Mouse (Mus musculus) forebrain, embryonic 13.5 days (tissue): Measurements from ENCODE around the gene Egln2. TPM values are rescaled to one million over a fixed set of nuclear protein-coding genes. Genes with fewer than 3 reads are reported as not detected.
A peak's percentile ranks its signal among the peaks of the same experiment; 100 is the strongest.

Experiments used
- ATAC-seq: fragments of 200-750 bp; cut with Nextera tagmentation; 2 replicates; pipeline ENCODE4 v1.8.0; 2017
- H3K27ac ChIP-seq: fragments of 300-500 bp; sonication (generic); 2 replicates; pipeline ENCODE4 v1.5.1; 2015; ENCODE audit warnings: inconsistent platforms, mild to moderate bottlenecking, moderate library complexity
- H3K27me3 ChIP-seq: fragments of 300-500 bp; sonication (generic); 2 replicates; pipeline ENCODE4 v1.6.1; 2015; ENCODE audit warnings: mild to moderate bottlenecking, inconsistent platforms
- H3K36me3 ChIP-seq: fragments of 300-500 bp; sonication (generic); 2 replicates; pipeline ENCODE4 v1.6.1; 2015; ENCODE audit warnings: mild to moderate bottlenecking, inconsistent platforms; ENCODE audit not compliant: poor library complexity, severe bottlenecking
- H3K4me1 ChIP-seq: fragments of 300-500 bp; sonication (generic); 2 replicates; pipeline ENCODE4 v1.6.1; 2015; ENCODE audit warnings: inconsistent platforms
- H3K4me2 ChIP-seq: fragments of 300-500 bp; sonication (generic); 2 replicates; pipeline ENCODE4 v1.6.1; 2015; ENCODE audit warnings: inconsistent platforms, mild to moderate bottlenecking, moderate library complexity
- H3K4me3 ChIP-seq: fragments of 300-500 bp; sonication (generic); 2 replicates; pipeline ENCODE4 v1.5.1; 2015; ENCODE audit warnings: mild to moderate bottlenecking, inconsistent platforms
- H3K9ac ChIP-seq: fragments of 300-500 bp; sonication (generic); 2 replicates; pipeline ENCODE4 v1.6.1; 2015; ENCODE audit warnings: mild to moderate bottlenecking, inconsistent platforms
- H3K9me3 ChIP-seq: fragments of 300-500 bp; sonication (generic); replicated peaks from 2 replicates; pipeline ENCODE4 v1.6.1; 2016; ENCODE audit warnings: inconsistent platforms
- WGBS: fragments of 180-500 bp; shearing (Covaris S2); methylation state at CpG from one replicate; pipeline ENCODE4 v1.1.7; 2015; 5-methylcytosine and 5-hydroxymethylcytosine counted together
- polyA plus RNA-seq: library from polyadenylated mRNA; unstranded; fragments of >200 nt; fragmentation: Nextera tagmentation; extraction: Ambion mirVana; gene quantifications from 2 replicates; pipeline ENCODE4 v1.2.1, GENCODE M21; 2015

Gene Egln2
- polyA plus RNA-seq, 1 experiment from 2014 or later, result 87.3 TPM

DNA sequence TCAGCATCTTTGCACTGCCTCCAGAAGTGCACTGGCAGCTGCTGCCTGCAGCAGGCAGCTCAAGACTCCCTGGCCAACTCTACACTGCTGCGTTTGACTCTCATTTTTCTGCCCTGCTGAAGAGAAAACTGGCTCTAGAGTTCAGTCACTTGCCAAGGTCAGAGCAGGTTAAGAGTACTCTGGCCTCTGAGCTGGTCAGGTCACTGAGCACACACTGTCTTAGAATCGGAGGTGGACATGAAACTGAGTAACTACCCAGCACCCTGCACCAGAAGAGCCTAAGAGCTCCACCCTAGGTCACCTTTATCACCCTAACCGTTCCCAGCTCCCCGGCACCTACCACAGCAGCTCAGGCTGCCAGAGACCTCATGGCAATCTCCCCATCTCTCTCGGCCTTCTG is 19.4 kb upstream of the Egln2 start:
- Histone ChIP-seq H3K9ac (no peak overlapping the region), H3K4me3 (no peak overlapping the region), H3K4me1 (no peaks in the 10 kb centered on the region), H3K27ac (no peak overlapping the region), H3K4me2 (no peak overlapping the region), H3K9me3 (no peaks in the 10 kb centered on the region), H3K27me3 (no peaks in the 10 kb centered on the region), H3K36me3 (peaks cover 80% of the 10 kb centered on the region)
- ATAC-seq, result no peak
- WGBS, result 93% methylated on average over 5 of the region's 5 CpGs

DNA sequence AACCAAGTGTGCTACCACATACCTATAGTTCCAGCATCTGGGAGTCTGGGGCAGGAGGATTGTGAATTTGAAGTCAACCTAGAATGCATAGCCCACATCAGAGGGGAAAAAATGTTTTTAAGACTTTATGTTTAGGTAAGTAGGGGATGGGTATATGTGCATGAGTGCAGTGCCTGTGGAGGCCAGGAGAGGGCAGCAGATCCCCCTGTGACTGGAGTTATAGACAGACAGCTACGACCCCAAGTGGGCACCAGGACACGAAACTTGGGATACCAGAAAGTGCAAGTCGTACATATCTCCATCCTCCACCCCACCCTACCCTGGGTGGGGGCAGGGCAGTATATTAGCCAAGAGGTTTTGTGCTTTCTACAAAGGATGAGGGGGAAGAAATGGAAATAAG is 18.4 kb upstream of the Egln2 start:
- peaks cover 70% of the 10 kb centered on the region for H3K36me3 ChIP-seq
- H3K4me3 ChIP-seq, result no peak overlapping the region
- no peak overlapping the region for H3K9ac ChIP-seq
- H3K9me3 ChIP-seq, result no peaks in the 10 kb centered on the region
- H3K27me3 ChIP-seq, result no peaks in the 10 kb centered on the region
- 69% methylated on average over 3 of the region's 3 CpGs for WGBS
- no peak overlapping the region for H3K27ac ChIP-seq
- H3K4me1 ChIP-seq, result peaks cover 4% of the 10 kb centered on the region; the same call in 1 of the 2 replicates
- H3K4me2 ChIP-seq, result no peak overlapping the region
- no peak for ATAC-seq

DNA sequence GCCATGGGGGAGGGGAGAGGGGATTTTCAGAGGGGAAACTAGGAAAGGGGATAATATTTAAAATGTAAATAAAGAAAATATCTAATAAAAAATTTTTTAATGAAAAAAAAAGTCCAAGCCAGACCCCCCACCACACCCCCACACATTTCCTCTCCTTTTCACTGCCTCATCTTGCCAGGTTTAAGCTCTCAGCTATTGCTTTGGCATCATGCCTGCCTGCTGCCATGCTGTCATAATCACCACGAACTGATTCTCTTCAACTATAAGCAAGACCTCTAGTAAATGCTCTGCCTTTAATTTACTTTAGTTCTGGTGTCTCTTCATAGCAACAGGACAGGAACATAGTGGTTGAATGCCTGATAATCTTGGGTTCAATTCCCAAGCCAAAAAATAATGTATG is 15.9 kb upstream of the Egln2 start:
- Histone ChIP-seq H3K27me3 (no peaks in the 10 kb centered on the region), H3K4me2 (no peak overlapping the region), H3K4me3 (no peak overlapping the region), H3K36me3 (peaks cover 45% of the 10 kb centered on the region), H3K27ac (no peak overlapping the region), H3K9ac (no peak overlapping the region), H3K9me3 (no peaks in the 10 kb centered on the region), H3K4me1 (peaks cover 17% of the 10 kb centered on the region)
- no peak for ATAC-seq
- 77% methylated on average over 1 of the region's 1 CpGs for WGBS

DNA sequence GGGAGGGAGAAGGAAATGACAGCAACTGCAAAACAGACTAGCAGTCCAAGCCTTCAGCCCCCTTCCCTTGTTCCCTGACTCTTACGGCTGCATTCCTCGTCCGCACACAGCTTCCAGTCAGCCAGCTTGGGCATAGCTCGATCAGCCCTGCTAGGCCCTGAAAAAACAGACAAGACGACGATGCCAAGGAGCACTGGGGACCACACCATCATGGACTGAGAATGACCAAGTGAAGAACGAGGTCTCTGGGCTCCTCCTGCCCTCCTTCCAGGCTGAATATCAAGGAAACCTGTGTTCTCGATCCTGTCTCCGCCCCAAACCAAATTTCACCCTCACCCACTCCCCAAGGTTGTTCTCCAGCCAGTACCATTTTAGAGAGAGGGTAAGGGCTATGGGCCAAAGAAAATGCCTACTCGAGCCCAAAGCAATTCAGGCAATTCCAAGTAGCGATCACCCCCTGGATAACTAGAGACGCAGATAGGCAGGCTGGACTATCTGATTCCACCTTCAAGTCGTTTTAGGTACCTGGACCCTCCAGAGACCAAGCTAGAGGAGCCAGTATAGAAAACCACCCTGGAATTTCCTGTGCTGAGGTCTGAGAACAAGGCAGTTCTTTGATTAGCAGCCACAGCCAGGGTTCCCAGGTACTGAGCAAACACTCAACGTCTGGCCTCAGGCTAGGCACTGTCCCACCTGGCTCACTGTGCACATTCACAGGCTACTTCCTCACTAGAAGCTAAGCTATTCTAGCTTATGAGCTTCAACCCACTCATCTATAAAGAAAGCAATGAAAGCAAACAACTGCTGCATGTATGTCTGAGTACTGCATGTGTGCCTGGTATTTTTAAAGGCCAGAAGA is 14.5 kb upstream of the Egln2 start, which contains the start of the genes Gm21983 and Mia:
Gene Gm21983 (minus strand): TSS at position 250 of the 859 bp plus-strand sequence.
Gene Mia (minus strand): TSS at position 321 of the 859 bp plus-strand sequence.
- H3K9ac ChIP-seq, result no peak within 1 kb of the TSS
- no peak for ATAC-seq
- no peak within 1 kb of the TSS for H3K27ac ChIP-seq
- peaks cover 18% of the 10 kb centered on the region for H3K4me1 ChIP-seq
- H3K27me3 ChIP-seq, result no peaks in the 10 kb centered on the region
- H3K9me3 ChIP-seq, result no peaks in the 10 kb centered on the region
- H3K4me2 ChIP-seq, result no peak within 1 kb of the TSS
- H3K36me3 ChIP-seq, result peaks cover 31% of the 10 kb centered on the region
- WGBS, result 67% methylated on average over 14 of the region's 14 CpGs
- no peak within 1 kb of the TSS for H3K4me3 ChIP-seq

DNA sequence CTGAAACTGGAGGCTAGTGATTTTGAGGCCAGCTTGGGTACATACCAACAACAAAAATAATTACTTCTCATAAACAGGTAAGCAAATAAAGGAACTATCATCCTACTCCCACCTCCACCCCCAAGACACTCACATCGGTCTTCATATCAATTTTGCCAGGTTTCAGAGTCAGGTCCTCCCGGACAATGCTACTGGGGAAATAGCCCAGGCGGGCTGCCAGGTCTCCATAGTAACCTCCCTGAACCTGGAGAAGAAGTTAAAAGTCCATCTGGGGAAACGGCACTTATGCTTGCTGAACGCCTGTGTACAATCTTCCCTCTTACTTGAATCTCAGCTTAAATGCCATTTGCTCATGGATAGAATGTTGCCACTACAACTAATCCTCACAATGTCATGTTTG is 13.4 kb upstream of the Egln2 start:
- Histone ChIP-seq H3K4me3 (no peak overlapping the region), H3K27ac (no peak overlapping the region), H3K9ac (no peak overlapping the region), H3K4me1 (peaks cover 18% of the 10 kb centered on the region), H3K4me2 (no peak overlapping the region), H3K27me3 (no peaks in the 10 kb centered on the region), H3K9me3 (no peaks in the 10 kb centered on the region), H3K36me3 (peaks cover 28% of the 10 kb centered on the region)
- 51% methylated on average over 5 of the region's 5 CpGs for WGBS
- no peak for ATAC-seq

DNA sequence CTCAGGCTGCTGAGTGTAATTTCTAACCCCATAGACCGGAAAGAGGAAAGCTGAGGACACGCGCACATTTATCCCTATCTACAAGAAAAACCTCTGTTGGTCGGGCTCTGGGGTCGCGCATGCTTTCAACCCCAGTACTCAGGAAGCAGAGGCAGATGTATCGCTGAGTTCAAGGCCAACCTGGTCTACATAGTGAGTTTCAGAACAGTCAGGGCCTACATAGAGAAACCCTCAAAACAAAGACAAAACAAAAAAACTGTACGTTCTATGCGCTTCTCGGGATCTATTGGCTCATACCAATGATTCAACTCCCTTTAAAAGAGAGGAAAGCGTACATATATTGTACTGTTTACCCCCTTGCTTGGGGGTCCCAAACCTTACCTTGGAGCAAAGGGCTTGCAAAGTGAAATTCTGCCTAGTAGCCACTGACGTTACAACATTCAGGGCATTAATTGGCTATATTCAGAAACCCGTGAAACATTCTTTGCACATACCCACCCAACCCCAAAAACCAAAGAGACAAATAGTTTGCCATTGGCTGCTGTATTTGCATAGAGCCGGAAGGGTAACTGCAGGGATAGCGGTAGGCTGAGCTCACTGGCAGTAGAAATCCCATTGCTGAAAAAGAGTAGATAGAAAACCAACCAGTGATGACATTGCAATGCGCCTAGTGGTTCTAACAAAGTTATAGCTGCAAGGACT is 12.8 kb upstream of the Egln2 start:
- peak overlapping the region; percentile 56 for H3K4me2 ChIP-seq
- 50% methylated on average over 16 of the region's 16 CpGs for WGBS
- no peaks in the 10 kb centered on the region for H3K9me3 ChIP-seq
- H3K27me3 ChIP-seq, result no peaks in the 10 kb centered on the region
- no peak; the same call in 1 of the 2 replicates for ATAC-seq
- H3K4me3 ChIP-seq, result peak overlapping the region; percentile 61
- peaks cover 18% of the 10 kb centered on the region for H3K4me1 ChIP-seq
- peaks cover 28% of the 10 kb centered on the region for H3K36me3 ChIP-seq
- peak overlapping the region; percentile 57 for H3K9ac ChIP-seq
- peak overlapping the region; percentile 78 for H3K27ac ChIP-seq

DNA sequence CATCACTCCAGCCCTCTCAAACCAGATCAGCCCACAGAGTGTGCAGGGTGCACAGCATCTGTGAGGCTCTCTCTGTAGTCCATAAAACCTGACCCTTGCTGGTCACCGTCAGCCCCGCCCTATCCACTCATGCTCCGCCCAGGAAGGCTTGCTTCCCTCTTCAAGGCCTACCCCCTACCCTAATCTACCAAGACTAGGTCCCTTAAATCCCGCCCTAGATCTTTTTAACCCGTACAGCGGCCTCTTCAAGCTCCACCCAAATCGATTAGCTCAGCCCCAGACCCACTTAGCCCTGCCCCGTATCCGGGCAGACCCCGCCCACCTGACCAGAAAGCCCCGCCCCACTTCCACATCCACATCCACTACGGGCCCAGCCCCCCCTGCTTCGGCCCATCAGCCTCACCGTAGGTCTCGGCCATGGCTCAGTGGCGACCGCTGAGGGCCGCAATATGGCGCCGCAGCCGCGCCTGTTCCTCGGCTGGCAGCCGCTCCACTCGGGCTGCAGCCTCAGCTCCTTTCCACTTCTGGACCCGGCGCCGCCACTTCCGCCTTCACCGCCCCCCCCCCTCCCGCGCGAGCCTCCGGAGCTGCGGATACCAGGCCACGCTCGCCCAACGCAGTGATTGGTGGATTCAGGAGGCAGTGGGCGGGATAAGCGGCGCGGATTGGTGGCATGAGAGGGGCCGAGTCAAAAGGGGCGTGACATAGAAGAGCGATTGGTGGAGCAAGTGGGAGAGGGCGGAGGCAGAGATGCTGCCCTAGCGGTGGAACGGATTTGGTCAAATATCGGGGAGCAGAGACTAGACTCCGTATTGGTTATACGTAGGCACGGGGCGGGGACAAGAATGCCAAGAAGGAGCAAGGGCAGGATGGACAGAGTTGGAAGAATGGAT is 12.0 kb upstream of the Egln2 start, which contains the start of gene Rab4b:
Gene Rab4b (minus strand): TSS at position 573 of the 893 bp plus-strand sequence.
- Histone ChIP-seq H3K27ac (peak within 1 kb of the TSS; percentile 85), H3K4me1 (peaks cover 18% of the 10 kb centered on the region), H3K4me2 (peak within 1 kb of the TSS; percentile 56), H3K9me3 (no peaks in the 10 kb centered on the region), H3K4me3 (peak within 1 kb of the TSS; percentile 61), H3K9ac (peak within 1 kb of the TSS; percentile 57), H3K27me3 (no peaks in the 10 kb centered on the region), H3K36me3 (peaks cover 29% of the 10 kb centered on the region)
- under 1% methylated on average over 51 of the region's 53 CpGs for WGBS
- peak; percentile 98 for ATAC-seq

DNA sequence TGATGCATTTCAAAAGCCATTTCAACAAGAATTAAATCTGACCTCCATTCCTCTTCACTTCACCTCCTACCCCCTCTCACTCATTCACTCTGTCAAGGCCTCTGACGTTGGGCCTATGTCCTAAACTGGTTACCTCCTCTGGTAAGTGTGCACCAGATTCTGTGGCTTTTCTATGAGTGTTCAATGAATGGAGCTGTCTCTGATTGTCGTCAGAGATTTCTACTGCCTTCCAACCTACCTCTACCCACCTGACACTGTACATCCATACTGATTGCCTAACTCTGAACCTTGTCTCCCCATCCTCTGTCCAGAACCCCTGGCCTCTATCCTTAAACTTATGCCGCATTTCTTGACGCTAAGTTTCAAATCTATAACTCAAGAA is 11.3 kb upstream of the Egln2 start:
- H3K27ac ChIP-seq, result peak overlapping the region; percentile 85
- H3K27me3 ChIP-seq, result no peaks in the 10 kb centered on the region
- peak overlapping the region; percentile 61 for H3K4me3 ChIP-seq
- no peak; the same call in 1 of the 2 replicates for ATAC-seq
- H3K9ac ChIP-seq, result peak overlapping the region; percentile 54
- WGBS, result 21% methylated on average over 4 of the region's 4 CpGs
- no peaks in the 10 kb centered on the region for H3K9me3 ChIP-seq
- H3K4me1 ChIP-seq, result peaks cover 18% of the 10 kb centered on the region
- H3K4me2 ChIP-seq, result peak overlapping the region; percentile 56
- peaks cover 29% of the 10 kb centered on the region for H3K36me3 ChIP-seq

DNA sequence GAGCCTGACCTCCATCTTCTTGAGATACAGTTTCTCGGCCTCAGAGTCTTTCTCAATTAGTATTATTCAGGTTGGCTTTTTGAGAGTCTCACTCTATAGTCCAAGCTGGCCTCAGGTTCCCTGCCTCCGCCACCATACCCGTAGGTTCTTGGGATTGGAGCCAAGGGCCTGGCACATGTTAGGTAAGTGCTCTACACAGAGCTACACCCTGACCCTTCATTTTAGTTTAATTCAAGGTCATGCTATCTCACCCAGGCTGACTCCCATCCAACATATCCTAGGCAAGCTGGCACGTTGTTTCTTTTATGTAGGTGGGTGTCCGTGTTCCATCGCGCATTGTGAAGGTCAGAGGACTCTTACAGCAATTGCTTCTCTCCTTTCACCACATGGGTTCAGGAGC is 8.3 kb upstream of the Egln2 start:
- Histone ChIP-seq H3K4me1 (peaks cover 14% of the 10 kb centered on the region), H3K27me3 (no peaks in the 10 kb centered on the region), H3K4me2 (no peak overlapping the region), H3K27ac (no peak overlapping the region), H3K36me3 (peaks cover 51% of the 10 kb centered on the region), H3K4me3 (no peak overlapping the region), H3K9me3 (no peaks in the 10 kb centered on the region), H3K9ac (no peak overlapping the region)
- 93% methylated on average over 7 of the region's 7 CpGs for WGBS
- ATAC-seq, result no peak

DNA sequence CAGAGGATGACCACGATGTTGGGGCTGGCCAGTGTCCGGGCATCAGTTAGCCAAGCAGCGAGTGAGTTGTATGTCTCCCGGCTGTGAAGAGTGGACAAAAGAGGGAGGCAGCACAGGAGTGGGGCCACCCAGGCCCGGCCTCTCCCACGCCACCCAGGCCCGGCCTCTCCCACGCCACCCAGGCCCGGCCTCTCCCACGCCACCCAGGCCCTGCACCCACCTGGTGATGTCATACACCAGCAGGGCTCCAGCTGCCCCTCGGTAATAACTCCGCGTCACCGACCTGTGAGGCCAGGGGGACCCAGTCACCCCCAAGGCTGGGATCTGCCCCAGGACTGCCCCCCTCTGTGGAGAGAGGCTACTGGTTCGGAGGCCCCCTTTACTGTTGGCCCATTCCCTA is 7.9 kb upstream of the Egln2 start:
- Histone ChIP-seq H3K36me3 (peaks cover 51% of the 10 kb centered on the region), H3K27ac (no peak overlapping the region), H3K9me3 (no peaks in the 10 kb centered on the region), H3K4me3 (no peak overlapping the region), H3K9ac (no peak overlapping the region), H3K4me1 (peaks cover 12% of the 10 kb centered on the region), H3K4me2 (no peak overlapping the region), H3K27me3 (no peaks in the 10 kb centered on the region)
- WGBS, result 93% methylated on average over 15 of the region's 15 CpGs
- ATAC-seq, result no peak

DNA sequence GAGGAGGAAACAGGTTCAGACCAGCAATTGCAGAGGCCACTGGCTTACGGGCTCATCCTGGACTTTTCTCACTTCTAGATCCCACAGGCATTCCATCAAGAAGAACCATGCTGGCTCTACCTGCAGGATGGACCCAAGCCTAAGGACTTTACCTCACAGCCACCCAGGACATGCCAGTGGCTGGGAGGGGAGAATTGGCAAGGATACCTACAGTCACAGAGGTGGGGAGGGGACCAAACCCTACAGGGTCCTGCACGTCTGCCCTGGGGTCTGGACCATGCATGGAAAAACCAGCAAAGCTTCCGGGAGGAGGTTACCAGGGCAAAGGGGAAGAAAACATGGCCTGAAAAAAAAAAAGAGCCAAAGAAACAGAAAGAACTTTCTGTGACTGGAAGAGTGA is 4.4 kb upstream of the Egln2 start:
- Histone ChIP-seq H3K4me3 (no peak overlapping the region), H3K27me3 (no peaks in the 10 kb centered on the region), H3K27ac (no peak overlapping the region), H3K4me1 (peaks cover 9% of the 10 kb centered on the region), H3K9ac (no peak overlapping the region; the same call in 1 of the 2 replicates), H3K4me2 (no peak overlapping the region), H3K36me3 (peaks cover 51% of the 10 kb centered on the region), H3K9me3 (no peaks in the 10 kb centered on the region)
- 91% methylated on average over 3 of the region's 3 CpGs for WGBS
- no peak for ATAC-seq
